Comparison of ENCODE assay signal across 28 mouse cellular contexts in genomic region chr3:28721218-28721617, GRCm38 (mm10). TPM values are rescaled to one million over a fixed set of nuclear protein-coding genes. Genes with fewer than 3 reads are reported as not detected.
DNase-seq lines count a peak whose midpoint lies in the region; ATAC-seq and TF ChIP-seq lines count a peak whose summit lies in the region.
"Had no signal": no experiment of that assay in that cellular context is flagged by ENCODE, and none has a peak within 500 bp of the region (broad histone marks: within the 10 kb centered on the region; RNA-seq: fewer than 3 reads in every experiment).

No protein-coding gene starts in this region.

- 0 out of 2 replicates have a peak overlapping the region, but pooled peaks have one; percentile 60 for H3K27ac ChIP-seq in intestine, postnatal 0 days (ENCODE audit: low read depth, low read length)
- no peak overlapping the region for H3K27ac ChIP-seq in intestine, embryonic 16.5 days (ENCODE audit: low read length)
- H3K27ac ChIP-seq in kidney, embryonic 16.5 days (ENCODE audit: low read length) = peak overlapping the region; percentile 89
- H3K27ac ChIP-seq in lung, embryonic 16.5 days (ENCODE audit: low read length) = peak overlapping the region; percentile 43; the same call in 1 of the 2 replicates
- peak overlapping the region; percentile 92 for H3K27ac ChIP-seq in small intestine, adult 2 months (ENCODE audit: insufficient read depth, low read depth, low read length)
- H3K27ac ChIP-seq: embryonic facial prominence, embryonic 12.5 days; hindbrain, embryonic 10.5 days; hindbrain, embryonic 15.5 days; liver, embryonic 14.5 days; midbrain, embryonic 12.5 days; neural tube, embryonic 12.5 days had no signal

- no peaks in the 10 kb centered on the region for H3K9me3 ChIP-seq in intestine, postnatal 0 days (ENCODE audit: control insufficient read depth)
- no peaks in the 10 kb centered on the region for H3K9me3 ChIP-seq in intestine, embryonic 16.5 days (ENCODE audit: control insufficient read depth, low read length)
- no peaks in the 10 kb centered on the region for H3K9me3 ChIP-seq in kidney, embryonic 16.5 days (ENCODE audit: low read length)
- no peaks in the 10 kb centered on the region for H3K9me3 ChIP-seq in lung, embryonic 16.5 days (ENCODE audit: control insufficient read depth, low read length)
- H3K9me3 ChIP-seq: embryonic facial prominence, embryonic 12.5 days; G1E; hindbrain, embryonic 10.5 days; hindbrain, embryonic 15.5 days; megakaryocyte, embryonic 14.5 days; midbrain, embryonic 12.5 days; neural tube, embryonic 12.5 days had no signal

- no peak for ATAC-seq in intestine, postnatal 0 days
- no peak for ATAC-seq in intestine, embryonic 16.5 days
- ATAC-seq in kidney, embryonic 16.5 days (ENCODE audit: low FRiP score, low TSS enrichment) = peak; percentile 64
- ATAC-seq in lung, embryonic 16.5 days (ENCODE audit: low read depth) = 0 out of 2 replicates have a peak, but pooled peaks have one; percentile 4
- ATAC-seq: forebrain, embryonic 14.5 days; inflammation-experienced regulatory T-cells, adult 6 months had no signal

- no peak overlapping the region for H3K9ac ChIP-seq in intestine, postnatal 0 days (ENCODE audit: low read depth, low read length)
- H3K9ac ChIP-seq in intestine, embryonic 16.5 days (ENCODE audit: low read depth, low read length) = no peak overlapping the region
- H3K9ac ChIP-seq in kidney, embryonic 16.5 days (replicated peaks; ENCODE audit: low read length) = no peak overlapping the region
- no peak overlapping the region for H3K9ac ChIP-seq in lung, embryonic 16.5 days (ENCODE audit: low read length)
- H3K9ac ChIP-seq: embryonic facial prominence, embryonic 12.5 days; hindbrain, embryonic 15.5 days; liver, embryonic 14.5 days; midbrain, embryonic 12.5 days; neural tube, embryonic 12.5 days had no signal

- no peak for TF ChIP-seq POLR2A in lung, adult 2 months (IDR thresholded peaks at IDR 0.05; ENCODE audit: borderline replicate concordance, extremely low read depth, low read depth, low read length)
- no peak for TF ChIP-seq POLR2A in small intestine, adult 2 months (IDR thresholded peaks at IDR 0.05; ENCODE audit: low read depth, low read length)

- 32% methylated on average over 5 of the region's 5 CpGs for WGBS in intestine, postnatal 0 days
- 39% methylated on average over 5 of the region's 5 CpGs for WGBS in intestine, embryonic 16.5 days
- 35% methylated on average over 5 of the region's 5 CpGs for WGBS in kidney, embryonic 16.5 days
- WGBS in lung, embryonic 16.5 days = 26% methylated on average over 5 of the region's 5 CpGs
- WGBS in lung, adult 2 months = 27% methylated on average over 5 of the region's 5 CpGs
- 39% methylated on average over 5 of the region's 5 CpGs for WGBS in small intestine, adult 2 months

- 0 out of 2 replicates have a peak, but pooled peaks cover 5% of the 10 kb centered on the region for H3K36me3 ChIP-seq in intestine, postnatal 0 days (ENCODE audit: control insufficient read depth, insufficient read depth)
- H3K36me3 ChIP-seq in intestine, embryonic 16.5 days (ENCODE audit: control insufficient read depth, insufficient read depth, low read length) = no peaks in the 10 kb centered on the region
- H3K36me3 ChIP-seq in kidney, embryonic 16.5 days (ENCODE audit: insufficient read depth, low read length) = no peaks in the 10 kb centered on the region
- H3K36me3 ChIP-seq in lung, embryonic 16.5 days (ENCODE audit: control insufficient read depth, insufficient read depth, low read length) = no peaks in the 10 kb centered on the region
- H3K36me3 ChIP-seq in small intestine, adult 2 months (ENCODE audit: control insufficient read depth, insufficient read depth, low read length) = peaks cover 32% of the 10 kb centered on the region
- H3K36me3 ChIP-seq: embryonic facial prominence, embryonic 12.5 days; hindbrain, embryonic 10.5 days; hindbrain, embryonic 15.5 days; midbrain, embryonic 12.5 days; neural tube, embryonic 12.5 days had no signal

- no peak overlapping the region for H3K4me2 ChIP-seq in intestine, postnatal 0 days (replicated peaks; ENCODE audit: low read depth)
- H3K4me2 ChIP-seq in intestine, embryonic 16.5 days (ENCODE audit: low read depth, low read length) = no peak overlapping the region
- peak overlapping the region; percentile 20; the same call in 1 of the 2 replicates for H3K4me2 ChIP-seq in kidney, embryonic 16.5 days (replicated peaks; ENCODE audit: low read depth, low read length)
- H3K4me2 ChIP-seq in lung, embryonic 16.5 days (ENCODE audit: low read depth, low read length) = no peak overlapping the region
- H3K4me2 ChIP-seq: embryonic facial prominence, embryonic 12.5 days; hindbrain, embryonic 15.5 days; midbrain, embryonic 12.5 days; neural tube, embryonic 12.5 days had no signal

- no peak overlapping the region for H3K4me3 ChIP-seq in intestine, postnatal 0 days (ENCODE audit: low read depth, low read length)
- H3K4me3 ChIP-seq in intestine, embryonic 16.5 days (ENCODE audit: low read length) = no peak overlapping the region
- H3K4me3 ChIP-seq in kidney, embryonic 16.5 days (ENCODE audit: low read length) = no peak overlapping the region
- H3K4me3 ChIP-seq in lung, embryonic 16.5 days (ENCODE audit: low read length) = no peak overlapping the region
- H3K4me3 ChIP-seq in lung, adult 2 months (replicated peaks; ENCODE audit: extremely low read depth, low read depth, low read length) = no peak overlapping the region
- H3K4me3 ChIP-seq in small intestine, adult 2 months (ENCODE audit: low read depth, low read length) = no peak overlapping the region
- H3K4me3 ChIP-seq: embryonic facial prominence, embryonic 12.5 days; hindbrain, embryonic 10.5 days; hindbrain, embryonic 15.5 days; megakaryocyte, embryonic 14.5 days; midbrain, embryonic 12.5 days; myocyte; neural tube, embryonic 12.5 days had no signal

- TF ChIP-seq CTCF in intestine, postnatal 0 days (IDR thresholded peaks at IDR 0.05; ENCODE audit: low read depth) = no peak
- TF ChIP-seq CTCF in lung, adult 2 months (IDR thresholded peaks at IDR 0.05; ENCODE audit: insufficient read depth, low read length) = no peak
- TF ChIP-seq CTCF in small intestine, adult 2 months (IDR thresholded peaks at IDR 0.05; ENCODE audit: extremely low read depth, insufficient read length, insufficient replicate concordance, low read depth, low read length) = no peak

- H3K4me1 ChIP-seq in intestine, postnatal 0 days (replicated peaks; ENCODE audit: control insufficient read depth, insufficient read depth, low read length) = 0 out of 2 replicates have a peak, but pooled peaks cover 3% of the 10 kb centered on the region
- H3K4me1 ChIP-seq in intestine, embryonic 16.5 days (ENCODE audit: control insufficient read depth, insufficient read depth, low read length) = peaks cover 8% of the 10 kb centered on the region; the same call in 1 of the 2 replicates
- peaks cover 7% of the 10 kb centered on the region for H3K4me1 ChIP-seq in kidney, embryonic 16.5 days (ENCODE audit: insufficient read depth, low read length)
- H3K4me1 ChIP-seq in lung, embryonic 16.5 days (replicated peaks; ENCODE audit: control insufficient read depth, insufficient read depth, low read length) = peaks cover 12% of the 10 kb centered on the region
- H3K4me1 ChIP-seq in lung, adult 2 months (ENCODE audit: control insufficient read depth, insufficient read depth, low read length) = no peaks in the 10 kb centered on the region
- H3K4me1 ChIP-seq in small intestine, adult 2 months (ENCODE audit: control insufficient read depth, insufficient read depth, insufficient read length, low read length) = peaks cover 8% of the 10 kb centered on the region; the same call in 1 of the 2 replicates
- H3K4me1 ChIP-seq: embryonic facial prominence, embryonic 12.5 days; hindbrain, embryonic 10.5 days; hindbrain, embryonic 15.5 days; megakaryocyte, embryonic 14.5 days; midbrain, embryonic 12.5 days; neural tube, embryonic 12.5 days had no signal

- H3K27me3 ChIP-seq in intestine, postnatal 0 days (replicated peaks; ENCODE audit: control insufficient read depth, insufficient read depth, low read length) = no peaks in the 10 kb centered on the region
- no peaks in the 10 kb centered on the region for H3K27me3 ChIP-seq in intestine, embryonic 16.5 days (replicated peaks; ENCODE audit: control insufficient read depth, insufficient read depth, low read length)
- H3K27me3 ChIP-seq in kidney, embryonic 16.5 days (ENCODE audit: insufficient read depth, low read length) = no peaks in the 10 kb centered on the region
- H3K27me3 ChIP-seq in lung, embryonic 16.5 days (ENCODE audit: control insufficient read depth, insufficient read depth, low read depth, low read length) = no peaks in the 10 kb centered on the region
- H3K27me3 ChIP-seq in small intestine, adult 2 months (ENCODE audit: control insufficient read depth, insufficient read depth, low read length) = no peaks in the 10 kb centered on the region
- H3K27me3 ChIP-seq: embryonic facial prominence, embryonic 12.5 days; hindbrain, embryonic 15.5 days; midbrain, embryonic 12.5 days; neural tube, embryonic 12.5 days had no signal

- DNase-seq in kidney, postnatal 10 days = no peak
- DNase-seq in lung, adult 2 months = no peak
- DNase-seq: cerebellum, adult 9-10 months; embryo, embryonic 11 days; gastrocnemius, postnatal 14 days; heart, postnatal 14 days; layer of hippocampus, postnatal 36 days; right cerebral cortex, adult 18-20 months; thymus, postnatal 4 days had no signal

RNA-seq across cellular contexts. Expression of gene Slc2a2, which starts 23.5 kb away (rescaled TPM):
- polyA plus RNA-seq in intestine, postnatal 0 days (2015; fragmentation: Nextera tagmentation; extraction: Ambion mirVana) = 106 TPM in 2 replicates
- 14.3 and 21.9 TPM in 2 replicates for polyA plus RNA-seq in intestine, embryonic 16.5 days (2015; fragmentation: Nextera tagmentation; extraction: Ambion mirVana)
- 26.3 and 28.6 TPM in 2 replicates for polyA plus RNA-seq in kidney, embryonic 16.5 days (2015; fragmentation: Nextera tagmentation; extraction: Ambion mirVana)
- polyA plus RNA-seq in lung, embryonic 16.5 days (2015; fragmentation: Nextera tagmentation; extraction: Ambion mirVana) = 0.28 and 0.64 TPM in 2 replicates
- polyA plus RNA-seq in lung, adult 2 months (2012; rRNA removed) = 0.09 TPM in 1 of 2 replicates, not detected in the other
- polyA plus RNA-seq in small intestine, adult 2 months (2012; rRNA removed) = 23.6 and 63.9 TPM in 2 replicates
- polyA plus RNA-seq: forebrain, embryonic 14.5 days; heart, embryonic 14.5 days; hindbrain, embryonic 10.5 days; limb, embryonic 11.5 days; midbrain, postnatal 0 days; myocyte had no signal

RNA-seq across cellular contexts. Expression of gene Eif5a2, which starts 59.9 kb away (rescaled TPM):
- 2.8 and 3.2 TPM in 2 replicates for polyA plus RNA-seq in intestine, postnatal 0 days (2015; fragmentation: Nextera tagmentation; extraction: Ambion mirVana)
- polyA plus RNA-seq in intestine, embryonic 16.5 days (2015; fragmentation: Nextera tagmentation; extraction: Ambion mirVana) = 3.0 and 3.5 TPM in 2 replicates
- polyA plus RNA-seq in kidney, embryonic 16.5 days (2015; fragmentation: Nextera tagmentation; extraction: Ambion mirVana) = 8.4 and 8.6 TPM in 2 replicates
- 9.3 and 9.7 TPM in 2 replicates for polyA plus RNA-seq in lung, embryonic 16.5 days (2015; fragmentation: Nextera tagmentation; extraction: Ambion mirVana)
- polyA plus RNA-seq in lung, adult 2 months (2012; rRNA removed) = 1.4 and 2.0 TPM in 2 replicates
- 0.05 and 0.08 TPM in 2 replicates for polyA plus RNA-seq in small intestine, adult 2 months (2012; rRNA removed)

Comparison
In these comparisons a context has a peak if more than half of its experiments do, and no peak if none do; other contexts are left out.
1. ATAC-seq: peak in kidney, embryonic 16.5 days (single experiment) and lung, embryonic 16.5 days (single experiment); none in intestine, postnatal 0 days (single experiment) and intestine, embryonic 16.5 days (single experiment).